Mouse (Mus musculus) layer of hippocampus, adult 11-12 months (tissue): ENCODE results near the gene Rap1b.
"Not testable (repeated sequence)": the region's sequence is repeated elsewhere in the genome, so short reads cannot be mapped to it uniquely, and the experiment has no call there.

Source experiments
- DNase-seq: peaks from one replicate; pipeline ENCODE4 v3.0.0; 2022; ENCODE audit warnings: low spot score

Rap1b gene

GRCm38 (mm10) chr10:117845597-117846259 lies at the start of gene Rap1b:
Gene Rap1b (minus strand): TSS chr10:117846035.
- peak; percentile 95 for DNase-seq

DNA sequence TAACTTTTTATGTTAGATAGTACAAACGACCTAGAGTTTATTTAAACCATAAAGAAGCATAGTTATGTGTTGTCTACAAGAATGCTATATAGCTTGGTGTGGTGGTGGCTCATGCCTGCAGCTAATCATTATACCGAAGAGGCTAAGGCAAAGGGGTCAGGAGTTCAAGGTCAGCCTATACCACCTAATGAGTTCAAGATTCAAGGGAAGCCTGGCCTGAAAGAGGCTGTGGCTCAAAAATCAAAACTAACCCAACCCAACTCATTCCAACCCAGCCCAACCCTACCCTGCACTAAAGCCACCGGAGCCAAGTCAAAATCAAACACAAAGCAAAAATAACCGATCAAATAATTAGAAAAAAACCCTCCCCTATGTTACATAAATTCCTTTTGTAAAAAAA lies 49.4 kb upstream of the Rap1b start:
- no peak for DNase-seq

DNA sequence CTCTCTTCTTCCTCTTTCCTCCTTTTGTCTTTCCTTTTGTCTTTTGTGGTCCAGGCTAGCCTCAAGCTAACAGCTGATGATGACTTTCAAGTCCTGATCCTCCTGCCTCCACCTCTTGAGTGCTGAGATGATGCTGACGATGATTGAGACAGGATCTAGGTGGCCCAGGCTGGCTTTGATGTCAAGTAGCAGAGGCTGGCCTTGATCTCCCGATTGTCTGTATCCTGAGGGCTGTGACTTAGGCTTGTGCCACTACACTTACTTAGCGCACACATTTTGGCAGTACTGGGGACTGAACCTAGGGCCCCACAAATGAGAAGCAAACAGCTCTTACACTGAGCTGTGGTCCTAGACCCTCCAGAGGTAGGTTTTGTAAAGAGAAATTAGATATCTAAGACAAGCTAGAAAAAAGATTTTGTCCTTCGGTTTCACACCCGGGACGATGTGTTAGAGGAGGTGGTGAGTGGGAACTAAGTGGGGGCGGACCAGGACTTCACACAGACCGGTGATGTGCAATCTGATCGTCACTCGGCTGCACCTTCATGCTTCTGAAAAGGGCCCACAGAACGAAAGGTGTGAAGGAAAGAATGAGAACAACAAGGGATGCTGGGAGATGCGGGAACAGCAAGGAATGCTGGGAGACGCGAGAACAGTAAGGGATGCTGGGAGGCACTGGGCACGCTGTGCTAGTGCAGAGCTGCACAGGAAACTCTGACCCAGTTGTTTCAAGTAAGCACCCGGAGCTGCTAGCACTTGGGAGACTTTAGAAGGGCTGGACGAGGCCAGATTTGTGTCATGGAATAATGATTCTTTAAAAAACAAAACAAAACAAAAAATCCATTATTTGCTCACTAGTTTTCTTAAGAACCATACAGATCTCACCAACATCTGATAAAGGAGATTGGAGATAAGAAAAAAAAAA lies 48.5 kb upstream of the Rap1b start:
- DNase-seq = no peak

DNA sequence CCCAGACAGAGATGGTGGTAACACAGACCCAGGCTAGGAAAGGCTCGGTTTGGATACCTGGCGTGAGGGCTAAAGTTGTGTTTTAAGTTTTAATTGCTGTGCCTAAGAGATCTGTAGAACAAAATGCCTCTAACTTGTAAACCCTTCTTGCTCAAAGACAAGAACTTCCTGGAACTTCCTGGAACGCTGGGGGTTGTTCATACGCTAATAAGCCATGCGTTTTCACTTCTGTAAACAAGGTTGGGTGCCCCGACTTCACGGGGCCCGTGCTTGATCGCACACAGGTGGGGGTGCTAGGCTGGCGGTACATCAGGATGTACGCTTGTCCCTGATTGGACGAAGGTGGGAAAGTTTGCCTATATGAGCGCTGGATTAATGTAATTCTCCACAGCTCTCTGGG lies 47.3 kb upstream of the Rap1b start:
- DNase-seq = not testable (repeated sequence)

- DNase-seq = no peak
These were observed 45.5 kb upstream of the Rap1b start for GRCm38 (mm10) chr10:117891327-117891726.

DNA sequence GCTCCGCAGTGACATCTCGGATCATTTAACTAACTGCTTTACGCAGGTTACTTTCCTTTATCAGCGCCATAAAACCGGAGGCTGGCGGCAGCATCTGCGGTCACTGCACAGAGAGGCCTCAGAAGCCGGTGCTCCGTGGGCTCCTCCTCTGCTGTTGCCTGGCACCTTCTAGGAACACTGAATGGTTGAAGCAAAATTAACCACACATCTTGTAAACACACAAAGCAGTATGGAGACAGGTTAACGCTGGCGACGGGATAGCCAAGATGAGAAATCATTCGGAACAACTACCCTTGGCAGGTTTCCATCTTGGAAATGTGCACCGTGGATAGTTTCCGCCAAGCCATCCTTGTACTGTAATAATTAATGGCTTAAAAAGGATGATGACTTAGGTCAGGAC lies 43.0 kb upstream of the Rap1b start:
- no peak for DNase-seq

- no peak for DNase-seq
These were observed 39.5 kb upstream of the Rap1b start for GRCm38 (mm10) chr10:117885358-117885757.

- no peak for DNase-seq
These were observed 38.9 kb upstream of the Rap1b start for GRCm38 (mm10) chr10:117884760-117885159.

GRCm38 (mm10) chr10:117883438-117883837 lies 37.6 kb upstream of the Rap1b start:
- no peak for DNase-seq

DNA sequence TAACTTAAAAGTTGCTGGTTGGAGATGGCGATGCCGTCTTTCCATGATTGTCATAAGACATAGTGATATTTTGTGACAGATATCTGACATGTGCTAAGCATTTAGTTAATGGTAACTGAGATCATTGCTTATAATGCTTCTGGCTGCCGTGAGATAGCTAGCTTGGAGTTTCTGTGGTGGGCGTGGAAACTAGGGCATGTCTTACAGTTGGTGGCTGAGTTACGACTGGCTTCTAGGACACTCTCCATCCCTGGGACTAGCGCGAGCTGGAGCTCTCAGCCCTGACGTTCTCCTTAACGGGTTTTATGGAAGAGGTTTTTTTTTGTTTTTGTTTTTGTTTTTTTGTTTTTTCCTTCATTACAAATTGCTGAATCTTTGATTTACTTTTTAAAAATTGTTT lies 32.8 kb upstream of the Rap1b start:
- no peak for DNase-seq

GRCm38 (mm10) chr10:117876801-117877200 lies 31.0 kb upstream of the Rap1b start:
- no peak for DNase-seq

GRCm38 (mm10) chr10:117876400-117876799 lies 30.6 kb upstream of the Rap1b start:
- no peak for DNase-seq

- DNase-seq = peak; percentile 42
These were observed 29.1 kb upstream of the Rap1b start for GRCm38 (mm10) chr10:117874936-117875335.

GRCm38 (mm10) chr10:117873952-117874351 lies 28.1 kb upstream of the Rap1b start:
- DNase-seq = no peak

DNA sequence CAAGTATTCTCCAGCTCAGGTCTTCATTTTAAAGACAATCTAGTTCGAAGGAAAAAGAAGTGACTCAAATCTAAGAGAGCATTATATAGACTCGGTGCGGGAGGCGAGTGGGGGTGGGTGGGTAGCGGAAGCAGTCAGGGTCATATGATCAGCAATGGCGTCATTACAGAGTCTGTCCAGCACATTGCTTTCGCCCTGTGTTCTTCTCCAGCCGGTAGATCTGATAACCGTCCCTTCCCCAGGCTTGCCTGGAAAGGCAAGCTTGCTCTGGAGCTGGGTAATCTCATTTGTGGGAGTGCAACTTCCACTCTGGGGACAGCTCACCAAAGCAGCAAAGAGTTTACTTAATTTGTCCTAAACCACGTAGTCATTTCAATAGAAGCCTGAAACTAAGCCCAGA lies 26.6 kb upstream of the Rap1b start:
- DNase-seq = no peak

GRCm38 (mm10) chr10:117867301-117867700 lies 21.5 kb upstream of the Rap1b start:
- no peak for DNase-seq

- no peak for DNase-seq
These were observed 20.8 kb upstream of the Rap1b start for GRCm38 (mm10) chr10:117866641-117867040.

GRCm38 (mm10) chr10:117864695-117865094 lies 18.9 kb upstream of the Rap1b start:
- DNase-seq = no peak

GRCm38 (mm10) chr10:117864251-117864650 lies 18.4 kb upstream of the Rap1b start:
- no peak for DNase-seq

DNA sequence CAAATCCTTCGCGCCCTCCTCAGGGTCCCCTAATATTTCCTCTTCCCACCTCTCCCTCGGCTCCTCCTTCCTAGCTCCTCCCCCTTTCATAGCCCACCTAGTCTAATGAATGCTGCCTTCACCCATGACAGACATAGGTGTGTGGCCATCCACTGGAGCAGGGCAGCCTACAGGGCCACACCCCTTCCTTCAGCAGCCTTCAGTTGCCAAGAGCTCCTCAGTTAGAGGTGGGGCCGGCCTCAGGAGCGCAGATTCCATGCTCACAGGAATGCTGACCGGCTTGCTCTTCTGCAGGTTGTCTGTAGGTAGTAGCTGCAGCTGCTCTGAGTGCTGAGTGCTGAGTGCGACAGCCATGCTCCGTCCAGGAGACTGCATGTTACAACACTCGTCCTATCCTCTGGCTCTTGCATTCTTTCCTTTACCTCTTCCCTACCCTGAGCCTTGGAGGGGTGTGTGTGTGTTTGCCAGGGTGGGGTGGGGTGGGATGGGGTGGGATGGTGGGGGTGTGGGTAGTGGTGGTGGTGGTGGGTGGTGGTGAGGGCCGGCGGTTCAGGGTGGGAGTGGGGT lies 16.3 kb upstream of the Rap1b start:
- no peak for DNase-seq

GRCm38 (mm10) chr10:117860958-117861357 lies 15.1 kb upstream of the Rap1b start:
- DNase-seq = peak; percentile 23

DNA sequence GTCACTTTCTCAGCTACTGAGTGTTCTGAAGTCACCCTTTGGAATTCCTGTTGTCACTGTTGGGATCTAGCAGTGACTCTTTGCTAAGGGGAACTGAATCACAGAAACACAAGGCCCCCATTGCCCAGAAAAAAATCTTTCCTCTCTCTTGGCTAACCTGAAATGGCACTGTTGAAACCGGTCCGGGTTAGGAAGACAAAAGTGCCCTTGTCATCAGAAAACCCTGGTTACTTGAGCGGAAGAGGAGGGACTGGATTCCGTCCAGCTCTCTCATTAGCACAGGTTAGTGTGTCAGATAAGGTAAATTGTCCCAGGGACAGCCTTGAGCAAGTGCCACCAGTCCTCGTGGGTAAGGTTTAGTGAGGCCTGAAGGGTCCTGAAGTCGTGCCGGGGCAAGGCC lies 14.5 kb upstream of the Rap1b start:
- DNase-seq = no peak

DNA sequence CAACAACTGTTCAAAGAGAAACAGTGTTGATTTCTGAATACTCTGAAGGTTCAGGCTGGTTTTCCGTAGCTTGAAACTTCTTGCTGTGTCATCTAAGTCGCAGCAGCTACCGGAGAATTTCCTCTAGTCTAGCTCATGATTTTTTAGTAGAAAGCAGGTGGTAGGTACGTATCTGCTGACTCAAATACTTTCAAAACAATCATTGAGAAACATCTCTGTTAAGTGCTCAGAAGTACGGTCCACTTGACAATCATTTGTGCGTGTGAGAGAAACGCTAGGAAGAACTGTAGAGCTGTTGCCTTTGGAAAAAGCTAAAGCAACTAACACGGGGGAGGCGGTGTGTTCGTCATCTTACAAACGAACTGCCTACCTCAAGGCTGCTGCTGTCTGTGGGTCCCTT lies 14.0 kb upstream of the Rap1b start:
- no peak for DNase-seq
